Mouse (Mus musculus) hematopoietic stem cell, adult 5-6 weeks (primary cell): ENCODE measurements around the gene Sik1. TPM values are rescaled to one million over a fixed set of nuclear protein-coding genes. Genes with fewer than 3 reads are reported as not detected.
"Not testable (repeated sequence)": the region's sequence is repeated elsewhere in the genome, so short reads cannot be mapped to it uniquely, and the experiment has no call there.

Source experiments
- ATAC-seq, 2 experiments: fragments of 125-278 bp in 1 of 2; replicated peaks in 1 of 2; 2 replicates each; pipeline ENCODE4 v1.8.0; 2016 to 2017; ENCODE audit warnings: inconsistent platforms in 2 of 2, mild to moderate bottlenecking in 2 of 2, moderate number of reproducible peaks in 2 of 2, low read depth in 1 of 2, moderate TSS enrichment in 1 of 2; ENCODE audit not compliant: low FRiP score in 2 of 2, poor library complexity in 2 of 2, severe bottlenecking in 2 of 2, insufficient read depth in 1 of 2, low TSS enrichment in 1 of 2
- total RNA-seq: library from RNA; stranded (forward); fragments of 172-1452, 232-1000 nt; gene quantifications from 2 replicates; pipeline ENCODE4 v1.2.3, GENCODE M21; 2017

The Sik1 gene
- 77.4 and 203 TPM in 2 replicates for total RNA-seq

DNA sequence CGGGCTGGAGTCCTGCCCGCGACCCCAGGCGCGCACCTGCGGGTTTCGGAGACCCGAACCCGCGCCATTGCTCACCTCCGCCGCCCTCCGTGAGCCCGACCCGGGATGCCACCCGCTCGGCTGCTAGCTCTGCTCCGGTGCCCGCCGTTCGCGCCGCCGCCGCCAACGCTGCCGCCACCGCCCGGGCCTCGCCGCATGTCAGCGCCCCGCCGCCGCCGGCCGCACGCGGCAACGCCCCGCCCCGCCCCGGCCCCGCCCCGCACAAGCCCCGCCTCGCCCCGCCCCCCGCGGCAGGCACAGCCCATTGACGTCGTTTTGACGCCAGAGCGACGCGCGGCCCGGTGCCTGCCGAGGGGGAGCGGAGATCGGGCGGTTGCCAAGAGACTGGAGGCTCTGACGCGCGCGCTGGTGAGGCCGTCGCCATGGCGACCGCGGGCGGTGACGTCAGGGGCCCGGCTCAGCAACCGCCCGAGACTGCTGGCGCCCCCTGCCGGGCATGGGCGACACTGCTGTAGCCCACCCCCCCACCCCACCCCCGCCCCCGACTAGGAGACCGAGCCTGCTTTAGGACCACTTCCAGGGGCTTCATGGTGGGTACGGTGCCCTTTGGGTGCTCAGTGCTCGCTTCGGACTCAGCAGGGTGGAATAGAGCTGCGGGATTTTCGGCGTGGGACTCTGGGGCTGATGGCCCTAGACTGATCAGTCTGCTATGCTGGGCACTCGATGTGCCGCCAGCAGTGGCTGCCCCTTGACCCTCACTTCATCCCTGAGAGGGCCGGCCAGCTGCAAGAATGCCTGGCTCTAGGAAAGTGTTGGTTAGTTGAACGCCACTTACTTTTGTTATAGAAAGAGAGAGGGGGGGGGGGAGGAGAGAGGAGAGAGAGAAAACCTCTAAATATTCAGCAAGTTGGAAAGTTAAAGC is at the start of gene Sik1:
Gene Sik1 (minus strand): TSS at position 208 of the 922 bp plus-strand sequence.
- ATAC-seq: peak; percentile 77 to 83

DNA sequence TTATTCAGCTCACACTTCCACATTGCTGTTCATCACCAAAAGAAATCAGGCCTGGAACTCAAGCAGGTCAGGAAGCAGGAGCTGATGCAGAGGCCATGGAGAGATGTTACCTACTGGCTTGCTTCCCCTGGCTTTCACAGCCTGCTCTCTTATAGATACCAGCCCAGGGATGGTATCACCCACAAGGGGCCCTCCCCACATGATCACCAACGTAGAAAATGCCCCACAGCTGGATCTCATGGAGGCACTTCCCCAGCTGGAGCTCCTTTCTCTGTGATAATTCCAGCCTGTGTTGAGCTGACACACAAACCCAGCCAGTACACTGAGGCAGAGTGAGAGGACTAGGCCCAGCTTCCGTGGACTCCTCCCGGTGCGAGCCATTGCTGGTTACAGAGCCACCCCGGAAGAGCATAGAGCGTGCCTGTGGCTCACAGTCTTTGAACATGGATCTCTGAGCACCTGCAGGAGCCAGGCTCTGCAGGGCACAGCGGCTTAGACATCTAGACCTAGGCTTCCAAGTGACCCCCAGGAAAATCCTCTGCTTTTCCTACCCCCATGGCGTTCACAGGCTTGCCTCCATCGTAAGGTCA is 49.7 kb upstream of the Sik1 start:
- ATAC-seq: no peak

DNA sequence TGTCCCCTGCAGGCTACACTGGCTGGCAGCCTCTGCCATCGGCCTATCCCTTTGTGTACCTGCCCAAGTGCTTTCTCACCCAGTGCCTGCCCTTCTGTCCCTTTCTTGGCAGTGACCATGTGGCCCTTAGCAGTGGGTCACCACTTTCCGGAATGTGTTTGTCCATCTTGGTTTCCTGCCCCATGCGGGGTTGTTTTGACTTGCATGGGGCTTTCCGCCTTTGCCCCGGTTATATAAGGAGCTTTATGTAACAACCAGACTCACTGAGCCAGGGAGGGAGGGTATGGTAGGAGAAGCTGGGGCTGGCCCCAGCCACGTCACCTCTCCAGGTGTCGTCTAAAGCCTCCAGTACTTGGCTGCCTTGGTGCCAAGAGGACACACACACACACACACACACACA is 48.4 kb upstream of the Sik1 start:
- ATAC-seq: no peak

DNA sequence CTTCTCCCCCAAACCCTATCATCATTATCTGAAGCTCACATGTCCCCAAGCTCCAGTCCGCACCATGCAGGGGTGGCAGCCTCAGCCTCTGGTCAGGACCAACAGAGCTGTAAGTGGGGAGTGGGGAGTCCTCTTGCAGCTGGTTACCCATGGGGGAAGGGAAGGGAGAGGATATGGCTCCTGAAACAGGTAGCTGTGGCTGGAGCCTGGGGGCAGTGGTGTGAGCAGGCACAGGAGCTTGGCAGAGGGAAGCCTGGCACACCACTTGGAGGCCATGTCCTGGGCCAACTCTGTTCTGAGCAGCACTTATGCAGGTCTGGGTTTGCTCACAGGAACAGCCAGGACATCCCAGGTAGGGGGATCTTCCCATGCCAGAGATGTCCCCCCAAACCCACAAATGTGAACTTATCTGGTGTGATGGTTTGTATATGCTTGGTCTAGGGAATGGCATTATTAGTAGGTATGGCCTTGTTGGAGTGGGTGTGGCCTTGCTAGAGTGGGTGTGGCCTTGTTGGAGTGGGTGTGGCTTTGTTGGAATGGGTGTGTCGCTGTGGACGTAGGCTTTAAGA is 47.1 kb upstream of the Sik1 start:
- ATAC-seq: no peak

DNA sequence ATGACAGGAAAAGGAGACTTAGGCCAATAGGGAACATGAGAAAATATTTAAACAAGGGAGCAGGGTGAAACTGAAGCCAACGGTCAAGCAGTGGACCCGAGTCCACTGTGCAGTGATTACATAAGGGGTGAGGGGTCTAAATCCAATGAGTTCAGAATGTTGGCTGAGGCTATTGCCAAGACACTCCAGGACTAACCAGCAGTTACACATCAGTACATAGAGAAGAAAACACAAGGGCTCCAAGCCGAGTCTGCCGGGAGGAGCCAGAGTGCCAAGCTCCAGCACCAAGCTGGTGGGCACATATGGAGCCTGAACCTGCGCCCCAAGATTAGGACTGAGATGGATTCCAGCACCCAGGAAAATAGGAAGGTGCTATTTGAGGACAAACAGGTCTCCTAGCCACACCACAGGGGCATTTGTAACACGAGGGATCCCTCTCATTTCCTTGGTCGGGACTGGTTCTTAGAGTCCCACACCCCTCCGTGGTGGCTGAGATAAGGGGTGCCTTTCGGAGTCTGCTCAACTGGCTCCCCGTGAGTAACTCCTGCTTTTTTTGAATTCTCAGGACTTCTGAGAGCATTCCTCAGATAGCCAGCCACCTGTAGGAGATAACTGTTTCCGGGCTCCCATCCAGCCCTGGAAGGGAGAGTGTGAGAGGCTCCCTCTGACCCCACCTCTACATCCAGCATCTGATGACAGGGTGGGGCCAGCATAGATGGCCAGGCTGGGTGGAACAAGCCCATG is 46.0 kb upstream of the Sik1 start:
- no peak for ATAC-seq

DNA sequence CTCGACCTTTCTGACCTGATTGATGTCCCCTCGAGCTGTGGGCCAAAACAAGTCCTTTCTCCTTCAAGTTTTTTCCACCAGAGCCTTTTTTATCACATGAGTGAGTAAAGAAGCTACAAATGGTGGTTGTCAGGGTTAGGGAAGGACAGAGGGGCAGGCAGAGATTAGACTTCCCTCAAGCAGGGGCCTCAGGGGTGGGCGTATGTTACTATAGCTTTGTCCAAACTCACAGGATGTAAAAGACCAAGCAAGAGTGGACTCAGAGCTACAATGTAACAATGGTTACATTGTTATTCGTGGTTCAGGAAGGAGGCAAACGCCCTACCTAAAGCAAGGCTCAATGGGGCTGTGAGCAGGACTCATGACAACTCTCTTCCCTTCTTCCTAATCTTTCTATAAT is 43.3 kb upstream of the Sik1 start:
- no peak for ATAC-seq

DNA sequence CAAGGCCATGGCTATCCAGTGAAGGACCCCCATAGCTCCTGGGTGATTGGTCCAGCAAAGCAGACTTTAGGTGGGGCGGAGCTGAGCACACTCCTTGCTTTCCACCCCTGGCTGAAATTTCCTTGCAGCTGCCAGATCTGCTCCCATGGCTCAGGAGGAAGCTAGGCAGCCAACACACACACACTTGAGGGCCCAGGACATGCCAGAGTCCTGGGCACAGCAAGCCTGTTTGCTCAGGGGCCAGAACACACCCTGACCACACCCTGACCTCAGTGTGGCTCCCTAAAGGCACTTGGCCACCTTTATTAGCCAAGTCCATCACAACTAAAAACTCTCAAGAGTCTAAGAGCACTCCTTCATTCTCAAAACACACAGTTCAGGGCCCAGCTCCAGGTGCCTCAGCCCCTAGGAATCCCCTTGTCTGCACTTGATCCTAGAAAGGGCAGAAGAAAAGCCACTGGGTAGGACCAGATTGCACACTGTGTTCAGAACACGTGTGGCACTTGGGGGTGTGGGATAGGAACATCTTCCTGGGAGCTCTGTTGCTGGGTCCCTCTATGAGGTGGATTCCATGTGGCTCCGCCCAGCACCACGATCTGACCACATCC is 41.7 kb upstream of the Sik1 start:
- no peak for ATAC-seq

DNA sequence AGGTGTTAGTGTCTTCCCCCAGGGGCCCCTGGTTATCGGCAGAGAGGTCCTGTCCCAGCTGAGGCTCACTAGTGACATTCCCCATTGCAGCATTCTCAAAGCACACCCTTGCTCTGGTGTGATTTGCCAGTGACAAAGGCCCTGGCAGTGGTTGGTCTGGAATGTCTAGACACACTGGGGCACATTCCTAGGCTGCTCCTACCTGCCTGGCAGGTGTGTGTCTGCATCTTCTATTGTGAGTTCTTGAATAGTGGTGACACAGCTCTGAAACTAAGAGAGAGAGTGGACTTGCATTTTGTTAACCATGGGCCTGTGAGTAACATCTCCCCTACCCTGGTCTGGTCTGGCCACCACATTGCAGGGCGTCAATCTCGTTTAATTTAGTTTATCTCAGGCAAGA is 41.1 kb upstream of the Sik1 start:
- no peak for ATAC-seq

DNA sequence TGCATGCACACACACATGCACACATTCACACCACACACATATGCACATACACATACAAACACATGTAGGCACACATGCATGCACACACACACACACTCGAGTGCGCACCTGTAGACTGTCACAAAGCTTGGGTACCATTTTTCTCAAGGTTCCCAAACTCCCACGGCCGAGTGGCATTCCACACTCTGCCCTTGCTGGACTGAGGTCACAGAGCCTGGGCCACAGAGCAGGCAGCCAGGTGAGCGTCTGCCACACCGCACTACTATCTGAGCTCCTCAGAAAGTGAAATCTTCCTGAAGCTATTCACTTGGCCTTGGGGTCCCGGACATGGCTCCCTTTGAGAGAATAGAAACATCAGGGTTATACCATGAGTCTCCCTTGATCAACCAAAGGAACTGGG is 40.7 kb upstream of the Sik1 start:
- no peak for ATAC-seq

DNA sequence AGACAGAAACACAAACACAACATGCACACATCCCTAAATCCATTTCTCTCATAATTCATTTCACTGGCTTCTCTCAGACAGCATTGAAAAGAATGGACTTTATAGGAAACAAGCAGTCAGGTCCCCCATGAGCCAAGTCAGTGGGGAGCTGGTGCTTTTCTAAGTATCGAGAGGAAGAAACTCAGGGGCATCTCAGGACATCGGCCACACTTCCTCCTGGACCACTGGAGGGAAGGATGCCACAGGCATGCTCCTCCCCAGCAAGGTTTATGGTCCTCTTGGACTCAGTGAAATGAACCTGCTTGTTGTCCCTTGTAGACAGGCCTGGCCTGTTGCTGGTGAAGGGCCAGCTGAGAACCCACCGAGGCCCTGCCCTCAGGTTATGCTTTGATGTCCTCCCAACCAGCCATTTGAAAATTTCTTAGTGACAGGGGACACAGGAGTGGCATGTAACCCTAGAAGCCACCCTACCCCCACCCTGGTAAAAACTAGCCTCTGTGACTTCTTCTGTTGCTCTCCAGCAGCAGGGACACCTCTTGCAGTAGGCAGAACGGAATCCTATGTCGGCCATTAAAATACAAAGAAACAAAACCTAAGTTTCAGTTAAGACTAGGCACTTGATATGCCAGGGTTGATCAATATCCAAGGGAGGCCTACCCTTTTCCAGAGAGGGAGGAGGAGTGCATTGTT is 37.9 kb upstream of the Sik1 start:
- no peak for ATAC-seq

DNA sequence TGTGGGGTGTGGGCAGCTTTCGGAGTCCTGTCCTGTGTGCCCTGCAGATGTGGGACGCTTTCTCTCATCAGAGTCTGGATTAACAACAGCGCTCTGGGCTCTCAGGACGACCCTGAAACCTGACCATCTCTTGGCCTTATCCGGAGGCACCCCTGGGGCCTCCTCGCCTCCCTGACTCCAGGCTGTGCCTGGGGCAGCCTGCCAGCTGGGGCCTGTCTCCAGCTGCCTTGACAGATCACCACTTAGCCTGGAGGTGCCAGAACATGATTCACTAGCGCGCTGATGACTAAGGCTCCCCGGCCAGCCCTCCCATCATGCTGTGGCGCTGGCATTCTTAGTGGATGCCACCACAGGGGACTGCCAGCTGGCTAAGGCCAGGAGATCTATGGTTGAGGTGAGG is 37.1 kb upstream of the Sik1 start:
- peak; percentile 57 to 60 for ATAC-seq

DNA sequence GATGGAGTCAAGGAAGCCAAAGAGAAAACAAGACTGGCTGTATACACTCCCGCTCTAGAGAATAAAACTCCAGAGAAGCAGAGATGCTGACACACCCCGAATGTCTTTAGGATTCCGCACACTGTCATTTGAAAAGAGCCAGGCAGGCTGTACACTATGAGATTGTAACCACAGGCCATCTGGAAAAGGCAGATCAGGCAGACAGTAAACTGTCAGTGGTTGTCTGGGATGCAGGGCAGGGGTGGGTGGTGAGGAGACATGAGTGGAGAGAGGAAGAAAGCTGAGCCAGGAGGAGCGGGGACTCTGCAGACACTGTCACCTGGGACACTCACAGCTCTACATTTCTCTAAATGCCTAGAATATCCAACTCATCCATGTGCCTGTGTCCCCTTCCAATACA is 36.3 kb upstream of the Sik1 start:
- no peak for ATAC-seq

DNA sequence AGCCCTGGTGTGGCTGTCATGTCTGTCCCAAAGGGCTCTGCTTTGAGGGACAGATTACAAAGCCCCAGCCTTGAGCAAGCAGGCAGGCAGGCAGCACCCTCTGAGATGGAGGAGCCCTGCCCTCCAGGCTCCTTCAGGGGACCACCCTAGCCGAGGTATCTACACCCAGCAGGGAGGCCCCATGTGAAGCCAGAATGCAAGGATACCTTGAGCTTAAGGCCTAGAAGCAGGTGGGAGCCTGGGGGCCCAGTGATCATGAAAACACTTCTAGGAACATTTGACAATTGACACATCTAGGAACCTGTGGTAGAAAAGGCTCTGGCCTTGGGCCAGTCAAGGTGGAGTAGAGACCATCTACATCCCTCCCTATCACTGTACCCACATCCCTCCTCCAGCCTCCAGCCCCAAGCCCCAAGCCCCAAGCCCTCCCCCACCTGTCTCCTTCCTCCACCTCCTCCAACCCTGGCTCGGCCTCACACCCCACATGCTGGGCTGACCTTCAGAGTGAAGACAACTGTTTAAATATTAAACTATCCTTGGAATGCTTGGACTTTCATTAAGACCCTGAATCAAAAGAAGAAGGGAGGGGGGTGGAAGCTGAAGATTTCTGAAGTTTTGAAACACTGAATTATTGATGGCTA is 34.8 kb upstream of the Sik1 start:
- ATAC-seq: no peak

DNA sequence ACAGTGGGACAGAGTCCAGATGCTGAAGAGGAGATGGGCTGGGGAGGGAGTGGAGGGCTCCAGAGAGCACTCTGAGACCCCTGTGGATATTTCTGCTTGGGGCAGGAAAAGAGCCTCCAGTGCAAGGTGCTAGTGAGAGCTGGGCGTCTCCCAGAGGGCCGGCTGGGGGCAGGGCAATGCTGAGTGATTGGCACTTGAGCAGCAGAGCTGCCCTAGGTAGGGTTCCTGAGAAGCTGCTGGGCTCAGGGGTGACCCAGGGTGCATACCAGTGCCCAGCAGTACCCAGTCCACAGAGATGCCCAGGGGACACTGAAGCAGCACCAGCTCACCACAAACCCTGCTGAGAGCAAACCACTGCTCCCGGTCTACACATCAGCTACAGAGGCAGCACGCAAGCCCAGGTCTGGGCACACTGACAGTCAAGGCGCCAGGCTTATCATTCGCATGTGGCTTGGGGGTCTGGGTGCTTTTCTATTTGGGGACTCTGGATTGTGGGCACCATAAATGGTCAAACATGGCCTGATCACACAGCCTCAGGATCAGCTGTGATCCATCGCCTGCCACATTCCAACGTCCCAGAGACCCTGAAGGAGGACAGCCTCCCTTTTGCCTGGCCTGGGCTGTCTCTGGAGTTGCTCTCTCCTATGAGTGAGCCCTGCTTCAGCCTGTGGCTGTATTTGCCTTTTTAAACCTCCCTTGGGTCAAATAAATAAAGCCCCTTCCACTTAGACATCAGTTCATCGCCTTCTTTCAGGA is 34.0 kb upstream of the Sik1 start:
- no peak for ATAC-seq

DNA sequence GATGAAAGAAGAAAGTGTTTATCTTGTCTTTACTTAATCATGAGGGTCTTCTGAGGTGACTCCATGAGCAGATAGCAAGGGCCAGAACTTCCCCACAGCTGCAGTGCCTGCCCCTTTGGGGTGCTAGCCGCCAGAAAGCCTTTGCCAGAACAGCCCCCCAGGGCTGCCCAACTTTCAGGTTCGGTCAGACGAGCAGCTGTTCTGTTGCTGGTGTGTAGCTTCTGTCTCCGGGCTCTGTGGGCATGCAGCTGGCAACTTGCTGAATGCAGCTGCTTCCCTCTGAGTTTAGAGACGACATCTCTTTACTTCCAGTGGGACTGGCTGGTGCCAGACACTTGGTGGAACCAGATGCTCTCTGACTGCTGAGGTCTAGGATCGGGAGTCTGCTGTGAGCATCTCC is 32.9 kb upstream of the Sik1 start:
- no peak for ATAC-seq

DNA sequence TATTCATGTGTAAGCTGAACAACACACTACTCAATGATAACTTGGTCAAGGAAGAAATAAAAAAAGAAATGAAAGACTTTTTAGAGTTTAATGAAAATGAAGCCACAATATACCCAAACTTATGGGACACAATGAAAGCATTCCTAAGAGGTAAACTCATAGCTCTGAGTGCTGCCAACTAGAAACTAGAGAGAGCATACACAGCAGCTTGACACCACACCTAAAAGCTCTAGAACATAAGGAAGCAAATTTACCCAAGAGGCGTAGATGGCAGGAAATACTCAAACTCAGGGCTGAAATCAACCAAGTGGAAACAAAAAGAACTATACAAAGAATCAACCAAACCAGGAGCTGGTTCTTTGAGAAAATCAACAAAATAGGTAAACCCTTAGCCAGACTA is 29.1 kb upstream of the Sik1 start:
- ATAC-seq: not testable (repeated sequence)
